Mouse (Mus musculus) cerebellum, adult 9-10 months (tissue): Measurements from ENCODE around the gene Cntnap5b.

Source experiments
- DNase-seq: peaks from one replicate; pipeline ENCODE4 v3.0.0; 2022

Gene Cntnap5b

GRCm38 (mm10) chr1:100180050-100180449, 407.5 kb downstream of the Cntnap5b start:
- DNase-seq = no peak

DNA sequence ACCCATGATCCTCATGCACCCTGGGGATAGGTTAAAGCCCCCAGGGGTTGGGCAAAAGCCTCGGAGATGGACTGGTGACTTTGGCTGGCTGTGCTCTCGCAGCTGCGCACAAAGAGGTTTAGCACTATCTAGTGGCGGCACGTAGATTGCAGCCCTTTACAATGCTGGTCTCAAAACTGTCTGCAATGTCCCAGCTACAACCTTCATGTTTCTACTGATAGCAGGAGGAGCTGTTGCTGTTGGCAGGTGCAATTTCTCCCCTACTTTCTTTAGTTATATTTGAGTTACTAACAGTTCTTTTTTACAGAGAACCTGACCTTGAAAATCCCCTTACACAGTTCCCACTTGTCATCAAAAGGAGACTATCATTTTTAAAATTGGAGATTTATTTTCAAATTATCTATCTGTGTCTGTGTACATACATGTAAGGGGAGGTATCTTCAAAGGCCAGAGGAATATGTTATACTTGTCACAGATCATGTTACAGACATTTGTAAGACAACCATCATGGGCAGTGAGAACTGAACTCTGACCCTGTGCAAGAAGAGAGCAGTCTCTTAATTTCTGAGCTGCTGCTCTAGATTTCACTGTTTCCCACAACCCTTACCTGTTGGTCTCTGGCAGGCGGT, 459.5 kb downstream of the Cntnap5b start:
- DNase-seq = no peak

GRCm38 (mm10) chr1:100251964-100252363, 479.4 kb downstream of the Cntnap5b start:
- no peak for DNase-seq

DNA sequence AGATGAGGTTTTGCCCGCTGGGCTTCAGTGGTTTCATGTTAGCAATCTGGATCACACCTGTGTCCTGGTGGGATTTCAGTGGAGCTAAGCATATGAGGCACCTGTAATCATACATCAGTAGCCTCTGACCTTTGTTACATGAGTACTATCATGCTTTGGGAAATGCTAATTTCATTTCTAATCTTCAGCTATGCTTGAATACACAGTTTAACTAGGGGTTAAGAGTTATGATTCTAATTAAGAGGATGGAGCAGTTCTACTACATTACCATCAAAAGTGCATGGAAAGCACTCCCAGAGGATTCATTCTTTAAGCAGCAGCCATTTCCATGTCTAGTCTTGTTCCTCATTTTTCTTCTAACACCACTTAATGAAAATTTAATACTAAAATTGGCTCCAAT, 538.1 kb downstream of the Cntnap5b start:
- no peak for DNase-seq

DNA sequence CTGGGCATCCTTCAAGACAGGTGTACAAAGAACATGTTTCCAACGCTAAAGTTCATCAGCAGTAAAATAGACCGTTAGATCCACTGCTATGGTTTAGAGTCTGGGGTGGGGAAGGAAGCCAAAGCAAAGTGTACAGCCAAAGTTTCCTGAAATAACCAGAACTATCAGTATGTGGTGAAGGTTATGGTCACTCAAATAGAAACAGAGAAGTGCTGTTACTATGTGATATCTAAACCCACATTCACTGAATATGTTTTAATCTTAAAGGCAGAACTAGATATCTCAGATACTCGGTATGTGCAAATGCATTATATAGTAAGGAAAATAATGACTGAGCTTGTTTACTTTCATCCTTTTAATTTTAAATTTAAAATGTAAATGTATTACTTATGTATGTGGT, 558.5 kb downstream of the Cntnap5b start:
- no peak for DNase-seq

DNA sequence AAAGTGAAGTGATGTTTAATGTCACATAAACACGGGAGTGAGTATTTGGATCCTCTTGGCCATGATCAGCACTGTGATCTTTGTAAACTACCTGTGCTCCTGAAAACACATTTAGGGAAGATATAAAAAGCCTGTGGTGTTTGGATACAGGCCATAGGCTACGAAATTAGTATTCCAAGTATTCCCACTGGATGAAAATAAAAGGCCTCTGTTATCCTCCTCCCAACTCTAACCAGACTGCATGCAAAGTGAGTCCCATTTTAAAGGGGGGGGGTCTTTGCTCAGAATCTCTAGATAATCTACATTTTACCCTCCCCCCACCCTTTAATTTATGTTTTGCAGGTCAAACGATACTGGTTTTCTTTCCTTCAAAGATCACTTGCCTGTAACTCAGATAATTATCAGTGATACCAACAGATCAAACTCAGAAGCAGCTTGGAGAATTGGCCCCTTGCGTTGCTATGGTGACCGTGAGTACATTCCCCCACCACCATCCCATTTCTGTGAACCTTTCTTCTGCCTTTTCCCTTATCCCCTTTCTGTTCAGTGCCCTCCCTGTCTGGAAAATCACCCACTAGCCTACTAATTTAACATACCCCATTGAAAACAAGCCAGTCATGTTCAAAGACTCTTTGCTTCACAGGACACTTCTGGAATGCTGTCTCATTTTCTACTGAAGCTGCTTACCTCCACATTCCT, 597.0 kb downstream of the Cntnap5b start:
- DNase-seq = no peak

- DNase-seq = no peak
Measured at GRCm38 (mm10) chr1:100386252-100386651, 613.7 kb downstream of the Cntnap5b start.

- DNase-seq = no peak
Measured at GRCm38 (mm10) chr1:100394034-100394433, 621.5 kb downstream of the Cntnap5b start.

DNA sequence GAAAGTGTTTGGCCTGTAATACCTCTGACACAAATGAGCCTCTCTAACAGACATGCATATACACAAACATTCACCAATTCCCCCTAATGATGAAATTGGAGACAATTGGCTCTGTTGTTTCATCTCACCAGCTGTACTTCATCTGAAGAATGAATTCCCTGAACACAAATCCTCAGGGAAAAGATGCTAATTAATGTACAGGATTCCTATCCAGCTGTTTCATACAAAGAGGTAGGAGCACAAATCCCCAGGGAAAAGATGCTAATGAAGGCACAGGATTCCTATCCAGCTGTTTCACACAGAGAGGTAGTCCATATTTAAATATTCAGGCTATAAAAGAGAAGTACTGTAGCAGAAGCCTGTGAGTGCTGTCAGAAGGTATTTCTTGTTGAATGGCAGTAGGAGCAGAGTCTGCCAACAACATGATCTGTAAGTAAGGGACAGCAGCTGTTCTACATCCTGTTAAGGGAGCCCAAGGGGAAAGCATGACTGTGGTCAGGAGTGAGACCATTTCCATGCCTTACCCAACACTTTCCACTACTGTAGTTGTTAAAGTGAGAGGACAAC, 644.2 kb downstream of the Cntnap5b start:
- no peak for DNase-seq

- DNase-seq = no peak
Measured at GRCm38 (mm10) chr1:100430038-100430774, 657.6 kb downstream of the Cntnap5b start.

DNA sequence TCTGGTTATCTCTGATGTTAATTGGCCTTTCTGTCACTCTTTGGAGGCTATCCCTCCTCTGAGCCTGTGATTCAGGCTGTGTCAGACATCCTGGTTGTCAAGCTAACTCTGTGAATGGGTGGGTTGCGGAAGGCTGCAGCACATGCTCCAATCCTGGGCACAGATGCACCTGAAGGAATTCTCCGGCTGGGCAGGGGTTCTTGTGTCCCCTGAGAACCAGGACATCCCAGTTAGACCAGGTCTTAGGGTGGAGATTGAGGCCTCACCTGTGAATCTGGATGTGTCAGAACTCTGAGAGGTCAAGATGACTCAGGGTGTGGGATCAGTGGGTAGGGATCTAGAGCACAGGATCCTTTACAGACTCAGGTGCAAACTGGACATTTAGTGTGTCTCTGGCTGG, 691.3 kb downstream of the Cntnap5b start:
- DNase-seq = no peak

DNA sequence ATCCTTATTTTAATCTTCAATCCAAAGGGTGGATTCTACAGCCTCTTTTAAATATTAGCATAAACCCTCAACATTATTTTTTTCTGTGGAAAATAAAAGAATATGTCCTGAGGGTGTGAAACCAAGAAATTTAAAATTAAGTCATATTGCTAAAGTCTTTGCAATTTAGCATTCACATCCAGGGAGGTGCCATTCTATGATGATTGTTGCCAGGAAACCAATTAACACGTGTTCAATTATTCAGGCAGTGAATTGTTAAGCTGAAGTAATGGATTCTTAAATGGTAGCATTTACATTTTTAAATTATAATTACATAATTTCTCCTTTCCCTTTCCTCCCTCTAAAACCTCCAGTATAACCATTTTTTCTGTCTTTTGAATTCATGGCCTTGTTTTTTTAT, 692.7 kb downstream of the Cntnap5b start:
- no peak for DNase-seq

DNA sequence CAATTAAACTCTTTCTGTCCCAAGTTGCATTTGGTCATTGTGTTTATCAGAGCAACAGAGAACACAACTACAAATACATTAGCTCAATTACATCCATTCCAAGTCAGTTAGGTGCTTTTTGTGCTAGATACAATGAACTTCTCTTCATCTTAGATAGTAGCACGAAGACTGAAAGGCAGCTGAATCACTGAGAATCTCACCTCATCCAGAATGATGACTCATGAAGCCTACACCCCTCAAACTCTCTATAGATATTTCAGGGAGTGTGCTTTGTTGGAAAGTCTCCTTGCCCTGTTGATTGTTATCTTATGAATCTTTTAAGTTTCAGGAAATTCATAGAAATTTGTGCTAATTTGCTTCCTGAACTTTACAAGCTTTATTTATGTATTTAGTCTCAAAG, 695.0 kb downstream of the Cntnap5b start:
- DNase-seq = no peak

DNA sequence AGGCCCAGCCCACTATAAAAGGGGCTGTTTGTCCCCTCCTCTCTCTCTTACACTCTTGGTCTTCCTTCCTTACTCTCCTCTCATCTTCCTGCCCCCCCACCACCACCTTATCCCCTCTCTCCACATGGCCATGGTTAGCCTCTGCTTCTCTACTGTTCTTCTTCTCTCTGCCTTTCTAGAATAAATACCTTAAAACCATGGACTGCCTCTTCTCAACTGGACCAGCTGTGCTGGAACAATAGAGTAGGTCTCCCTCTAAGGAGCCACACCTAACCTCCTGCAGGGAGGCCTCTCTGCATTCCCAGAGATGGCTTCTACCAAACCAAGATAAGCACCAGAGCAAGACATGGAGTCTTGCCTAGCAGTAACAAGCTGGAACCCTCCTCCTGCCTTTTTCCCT, 737.3 kb downstream of the Cntnap5b start:
- DNase-seq = no peak
